Mouse (Mus musculus) neural tube, embryonic 13.5 days (tissue): Measurements from ENCODE around the gene Srbd1. TPM values are rescaled to one million over a fixed set of nuclear protein-coding genes. Genes with fewer than 3 reads are reported as not detected.

Experiments used
- ATAC-seq: fragments of 200-750 bp; cut with Nextera tagmentation; 2 replicates; pipeline ENCODE4 v1.8.0; 2017; ENCODE audit warnings: low read depth, mild to moderate bottlenecking, moderate TSS enrichment, moderate library complexity
- H3K27ac ChIP-seq: fragments of 300-500 bp; sonication (generic); replicated peaks from 2 replicates; pipeline ENCODE4 v1.5.1; 2015; ENCODE audit warnings: moderate library complexity, mild to moderate bottlenecking, inconsistent platforms
- H3K27me3 ChIP-seq: fragments of 300-500 bp; sonication (generic); 2 replicates; pipeline ENCODE4 v1.6.1; 2015; ENCODE audit warnings: mild to moderate bottlenecking, inconsistent platforms
- H3K36me3 ChIP-seq: fragments of 300-500 bp; sonication (generic); 2 replicates; pipeline ENCODE4 v1.6.1; 2015; ENCODE audit warnings: mild to moderate bottlenecking, inconsistent platforms
- H3K4me1 ChIP-seq: fragments of 300-500 bp; sonication (generic); replicated peaks from 2 replicates; pipeline ENCODE4 v1.6.1; 2015; ENCODE audit warnings: inconsistent platforms
- H3K4me2 ChIP-seq: fragments of 300-500 bp; sonication (generic); 2 replicates; pipeline ENCODE4 v1.6.1; 2015; ENCODE audit warnings: inconsistent platforms, mild to moderate bottlenecking, moderate library complexity
- H3K4me3 ChIP-seq: fragments of 300-500 bp; sonication (generic); 2 replicates; pipeline ENCODE4 v1.5.1; 2015; ENCODE audit warnings: mild to moderate bottlenecking, inconsistent platforms
- H3K9ac ChIP-seq: fragments of 300-500 bp; sonication (generic); 2 replicates; pipeline ENCODE4 v1.6.1; 2015; ENCODE audit warnings: moderate library complexity, mild to moderate bottlenecking, inconsistent platforms
- H3K9me3 ChIP-seq: fragments of 300-500 bp; sonication (generic); 2 replicates; pipeline ENCODE4 v1.6.1; 2016; ENCODE audit warnings: inconsistent platforms
- WGBS: fragments of 180-500 bp; shearing (Covaris S2); methylation state at CpG from one replicate; pipeline ENCODE4 v1.1.7; 2015; 5-methylcytosine and 5-hydroxymethylcytosine counted together
- polyA plus RNA-seq: library from polyadenylated mRNA; unstranded; fragments of >200 nt; fragmentation: Nextera tagmentation; extraction: Ambion mirVana; gene quantifications from 2 replicates; pipeline ENCODE4 v1.2.1, GENCODE M21; 2015

Gene Srbd1
- polyA plus RNA-seq, 1 experiment from 2014 or later: 16.4 TPM

DNA sequence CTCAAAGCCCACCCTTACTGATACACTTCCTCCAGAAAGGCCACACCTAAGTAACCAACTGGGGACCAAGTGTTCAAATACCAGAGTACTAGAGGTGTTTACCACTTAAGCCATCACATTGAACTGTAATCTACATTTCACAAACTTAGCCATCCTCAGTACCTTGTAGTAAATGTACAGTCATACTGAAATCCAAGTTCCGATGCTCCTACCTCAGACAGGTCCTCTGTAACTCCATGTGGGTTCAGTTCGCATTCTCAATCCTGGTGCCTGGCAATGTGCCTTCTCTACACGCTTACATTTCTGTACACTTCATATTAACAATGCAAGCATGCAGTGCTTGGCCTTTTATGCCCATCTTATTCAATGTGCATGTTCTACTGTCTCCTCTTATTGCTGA lies 77.5 kb downstream of the Srbd1 start:
- no peak overlapping the region for H3K4me3 ChIP-seq
- ATAC-seq: no peak
- H3K4me2 ChIP-seq: no peak overlapping the region
- H3K4me1 ChIP-seq: no peaks in the 10 kb centered on the region
- no peaks in the 10 kb centered on the region for H3K9me3 ChIP-seq
- H3K27ac ChIP-seq: no peak overlapping the region
- 94% methylated on average over 3 of the region's 3 CpGs for WGBS
- no peaks in the 10 kb centered on the region for H3K36me3 ChIP-seq
- H3K9ac ChIP-seq: no peak overlapping the region
- no peaks in the 10 kb centered on the region for H3K27me3 ChIP-seq

DNA sequence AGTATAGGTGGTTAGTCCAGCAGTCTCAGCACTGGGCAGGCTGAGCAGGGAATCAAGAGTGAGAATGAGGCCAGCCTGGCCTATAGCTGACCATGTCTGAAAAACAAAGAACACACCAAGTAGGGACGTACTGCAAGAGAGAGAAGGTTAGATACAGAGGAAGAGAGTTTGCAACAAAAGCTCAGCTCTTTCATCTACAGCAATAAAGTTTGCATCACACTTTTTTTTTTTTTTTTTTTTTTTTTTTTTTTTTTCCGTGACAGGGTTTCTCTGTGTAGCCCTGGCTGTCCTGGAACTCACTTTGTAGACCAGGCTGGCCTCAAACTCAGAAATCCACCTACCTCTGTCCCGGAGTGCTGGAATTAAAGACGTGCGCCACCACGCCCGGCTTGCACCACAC lies 79.1 kb downstream of the Srbd1 start:
- H3K4me3 ChIP-seq: no peak overlapping the region
- H3K36me3 ChIP-seq: no peaks in the 10 kb centered on the region
- H3K4me1 ChIP-seq: no peaks in the 10 kb centered on the region
- no peak overlapping the region for H3K4me2 ChIP-seq
- no peak overlapping the region for H3K27ac ChIP-seq
- ATAC-seq: no peak
- no peaks in the 10 kb centered on the region for H3K9me3 ChIP-seq
- H3K27me3 ChIP-seq: no peaks in the 10 kb centered on the region
- 88% methylated on average over 6 of the region's 7 CpGs for WGBS
- H3K9ac ChIP-seq: no peak overlapping the region

DNA sequence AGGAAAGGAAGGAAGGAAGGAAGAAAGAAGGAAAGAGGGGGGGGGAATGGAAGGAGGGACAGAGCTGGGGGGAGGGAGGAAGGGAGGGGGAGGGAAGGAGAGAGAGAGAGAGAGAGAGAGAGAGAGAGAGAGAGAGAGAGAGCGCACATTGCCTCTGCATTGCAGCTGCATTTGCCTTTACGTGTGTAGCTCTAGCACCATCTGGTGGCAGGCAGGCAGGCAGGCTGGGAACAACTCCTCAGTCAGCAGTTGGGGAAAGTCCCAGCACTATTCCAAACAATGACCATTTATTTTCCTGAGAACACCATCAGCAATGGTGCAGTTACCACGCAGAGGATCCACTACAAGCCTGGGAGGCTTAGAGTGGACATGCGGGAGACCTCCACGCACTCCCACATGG lies 81.5 kb downstream of the Srbd1 start:
- WGBS: 13% methylated on average over 5 of the region's 5 CpGs

DNA sequence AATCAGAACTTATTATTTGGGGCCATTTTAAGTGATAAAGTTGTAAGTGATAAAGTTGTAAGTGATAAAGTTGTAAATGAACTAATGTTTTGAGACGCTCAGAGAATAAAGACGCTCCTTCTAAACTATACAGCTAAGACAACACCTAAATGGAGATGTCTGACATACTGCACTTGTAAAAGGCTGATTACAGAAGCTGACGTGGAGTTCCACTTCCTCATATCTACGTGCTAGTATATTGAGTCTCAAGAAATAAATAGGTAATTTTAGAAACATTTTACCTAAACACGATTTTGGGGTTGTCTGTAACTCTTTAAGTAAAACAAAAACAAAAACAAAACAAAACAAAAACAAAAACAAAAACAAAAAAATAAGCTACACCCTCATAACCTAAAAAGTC lies 84.1 kb downstream of the Srbd1 start:
- 0 out of 2 replicates have a peak, but pooled peaks cover 7% of the 10 kb centered on the region for H3K9me3 ChIP-seq
- no peak for ATAC-seq
- H3K27me3 ChIP-seq: no peaks in the 10 kb centered on the region
- no peak overlapping the region for H3K27ac ChIP-seq
- no peak overlapping the region for H3K4me2 ChIP-seq
- H3K4me3 ChIP-seq: no peak overlapping the region
- no peak overlapping the region for H3K9ac ChIP-seq
- no peaks in the 10 kb centered on the region for H3K36me3 ChIP-seq
- WGBS: 88% methylated on average over 5 of the region's 5 CpGs
- no peaks in the 10 kb centered on the region for H3K4me1 ChIP-seq

More for the DNA sequence above, 81.5 kb downstream of the Srbd1 start:
- Histone ChIP-seq H3K27ac (no peak overlapping the region), H3K36me3 (no peaks in the 10 kb centered on the region), H3K27me3 (no peaks in the 10 kb centered on the region), H3K9me3 (0 out of 2 replicates have a peak, but pooled peaks cover 1% of the 10 kb centered on the region), H3K4me1 (no peaks in the 10 kb centered on the region), H3K9ac (no peak overlapping the region), H3K4me3 (no peak overlapping the region), H3K4me2 (no peak overlapping the region)
- 0 out of 2 replicates have a peak, but pooled peaks have one; percentile 56 for ATAC-seq

- no peak for ATAC-seq
- Histone ChIP-seq H3K4me1 (peaks cover 20% of the 10 kb centered on the region), H3K4me2 (no peak overlapping the region), H3K36me3 (no peaks in the 10 kb centered on the region), H3K27me3 (no peaks in the 10 kb centered on the region), H3K9ac (no peak overlapping the region), H3K9me3 (no peaks in the 10 kb centered on the region), H3K27ac (no peak overlapping the region), H3K4me3 (no peak overlapping the region)
- WGBS: 63% methylated on average over 13 of the region's 13 CpGs
These were observed 104.6 kb downstream of the Srbd1 start for GRCm38 (mm10) chr17:86040221-86040984.

DNA sequence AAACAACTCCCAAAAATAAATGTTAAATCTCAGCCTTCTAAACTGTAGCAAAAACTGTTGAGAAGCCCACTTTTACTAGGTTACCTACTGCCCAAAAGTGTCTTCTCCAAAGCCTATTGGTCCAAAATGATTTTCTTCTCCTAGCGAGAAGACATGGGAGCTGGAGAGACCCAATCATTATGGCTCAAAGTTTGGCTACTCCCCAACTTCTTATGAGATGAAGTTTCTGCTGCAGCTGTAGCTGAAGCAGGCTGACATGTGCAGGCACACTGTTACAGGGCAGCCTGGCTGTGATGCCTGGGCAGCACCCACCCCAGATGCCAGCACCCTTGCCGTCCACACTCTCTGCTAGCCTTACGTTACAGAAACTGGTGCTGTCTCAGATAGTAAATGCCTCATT lies 105.2 kb downstream of the Srbd1 start:
- Histone ChIP-seq H3K4me3 (no peak overlapping the region), H3K9ac (no peak overlapping the region), H3K36me3 (no peaks in the 10 kb centered on the region), H3K4me2 (no peak overlapping the region), H3K9me3 (no peaks in the 10 kb centered on the region), H3K27ac (no peak overlapping the region), H3K27me3 (no peaks in the 10 kb centered on the region), H3K4me1 (peaks cover 20% of the 10 kb centered on the region)
- 72% methylated on average over 3 of the region's 3 CpGs for whole genome bisulfite sequencing
- no peak for ATAC-seq

DNA sequence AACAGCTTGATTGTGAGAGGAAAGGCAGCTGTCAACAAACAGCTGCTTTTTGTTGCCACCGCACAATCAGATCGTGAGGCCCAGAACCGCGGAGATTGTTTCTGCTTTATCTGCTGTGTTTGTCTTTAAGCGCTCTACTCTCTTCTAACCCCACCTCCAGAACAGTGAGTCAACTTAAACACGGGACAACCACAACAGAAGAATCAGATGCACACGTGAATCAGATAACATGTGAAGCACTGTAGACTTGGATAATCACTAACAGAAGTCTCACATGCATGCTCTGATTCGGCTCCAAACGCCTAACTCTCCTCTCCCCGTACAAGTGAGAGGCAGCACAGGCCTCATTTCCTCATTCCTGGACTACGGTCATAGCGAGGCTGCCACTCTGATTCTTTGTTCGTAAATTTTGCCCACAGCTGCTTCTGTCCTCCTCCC lies 106.7 kb downstream of the Srbd1 start:
- Histone ChIP-seq H3K4me2 (no peak overlapping the region), H3K27ac (no peak overlapping the region), H3K4me3 (no peak overlapping the region), H3K27me3 (no peaks in the 10 kb centered on the region), H3K4me1 (peaks cover 20% of the 10 kb centered on the region), H3K9ac (no peak overlapping the region), H3K9me3 (no peaks in the 10 kb centered on the region), H3K36me3 (no peaks in the 10 kb centered on the region)
- 58% methylated on average over 13 of the region's 13 CpGs for WGBS
- no peak for ATAC-seq

DNA sequence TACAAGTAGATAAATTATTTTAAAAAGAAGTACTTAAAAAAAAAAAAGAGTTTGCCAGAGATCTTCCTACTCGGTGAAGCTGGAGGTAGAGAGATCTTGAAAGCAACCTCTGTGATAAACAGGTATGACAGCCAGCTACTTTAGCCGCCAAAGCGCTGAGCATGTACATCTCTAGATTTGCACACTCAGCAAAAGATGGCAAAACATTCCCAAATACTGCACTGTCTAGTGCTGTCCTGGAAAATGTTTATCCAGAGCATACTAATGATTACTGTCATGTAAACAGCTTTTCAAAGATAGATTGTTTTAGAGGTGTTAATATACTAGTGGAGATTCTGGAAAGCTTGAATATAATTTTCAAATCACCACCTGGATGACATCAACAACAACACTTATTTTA lies 109.4 kb downstream of the Srbd1 start:
- no peaks in the 10 kb centered on the region for H3K9me3 ChIP-seq
- no peak overlapping the region for H3K9ac ChIP-seq
- H3K27ac ChIP-seq: no peak overlapping the region
- H3K36me3 ChIP-seq: no peaks in the 10 kb centered on the region
- no peak overlapping the region for H3K4me2 ChIP-seq
- H3K27me3 ChIP-seq: no peaks in the 10 kb centered on the region
- no peak overlapping the region for H3K4me3 ChIP-seq
- WGBS: 92% methylated on average over 3 of the region's 3 CpGs
- H3K4me1 ChIP-seq: peaks cover 20% of the 10 kb centered on the region
- no peak for ATAC-seq

DNA sequence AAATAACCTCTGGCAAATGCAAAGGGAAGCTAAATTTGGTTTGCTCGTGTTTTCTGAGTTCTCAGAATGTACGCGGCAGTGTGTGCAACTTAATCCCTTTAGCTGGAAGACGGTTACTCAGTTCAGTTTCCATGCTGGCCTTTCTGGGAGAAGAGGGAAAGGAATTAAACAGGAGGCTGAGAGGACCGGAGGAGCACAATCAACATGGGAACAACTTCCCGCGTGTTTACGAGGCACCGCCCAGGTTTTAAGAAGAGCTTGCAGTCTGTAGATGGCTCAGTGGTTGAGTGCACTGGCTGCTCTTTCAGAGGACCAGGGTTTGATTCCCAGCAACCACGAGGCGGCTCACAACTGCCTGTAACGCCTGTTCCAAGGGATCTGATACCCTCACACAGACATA lies 109.8 kb downstream of the Srbd1 start:
- 87% methylated on average over 12 of the region's 12 CpGs for WGBS
- Histone ChIP-seq H3K9me3 (no peaks in the 10 kb centered on the region), H3K9ac (no peak overlapping the region), H3K27ac (no peak overlapping the region), H3K36me3 (no peaks in the 10 kb centered on the region), H3K4me1 (peaks cover 16% of the 10 kb centered on the region), H3K4me2 (no peak overlapping the region), H3K27me3 (no peaks in the 10 kb centered on the region), H3K4me3 (no peak overlapping the region)
- no peak for ATAC-seq

- Histone ChIP-seq H3K9ac (no peak overlapping the region), H3K36me3 (no peaks in the 10 kb centered on the region), H3K27ac (no peak overlapping the region), H3K4me3 (no peak overlapping the region), H3K4me1 (peaks cover 13% of the 10 kb centered on the region; the same call in 1 of the 2 replicates), H3K27me3 (no peaks in the 10 kb centered on the region), H3K4me2 (no peak overlapping the region), H3K9me3 (no peaks in the 10 kb centered on the region)
- 90% methylated on average over 6 of the region's 6 CpGs for WGBS
- ATAC-seq: no peak
These were observed 110.3 kb downstream of the Srbd1 start for GRCm38 (mm10) chr17:86034641-86035040.

- Histone ChIP-seq H3K4me1 (no peaks in the 10 kb centered on the region), H3K27ac (no peak overlapping the region), H3K9ac (no peak overlapping the region), H3K4me3 (no peak overlapping the region), H3K9me3 (no peaks in the 10 kb centered on the region), H3K36me3 (no peaks in the 10 kb centered on the region), H3K4me2 (no peak overlapping the region), H3K27me3 (no peaks in the 10 kb centered on the region)
- WGBS: 88% methylated on average over 3 of the region's 3 CpGs
- no peak for ATAC-seq
These were observed 112.8 kb downstream of the Srbd1 start for GRCm38 (mm10) chr17:86032113-86032714.

GRCm38 (mm10) chr17:86030016-86030415 lies 115.0 kb downstream of the Srbd1 start:
- H3K9ac ChIP-seq: no peak overlapping the region
- no peak overlapping the region for H3K4me2 ChIP-seq
- H3K27me3 ChIP-seq: no peaks in the 10 kb centered on the region
- no peaks in the 10 kb centered on the region for H3K9me3 ChIP-seq
- no peak for ATAC-seq
- H3K27ac ChIP-seq: no peak overlapping the region
- 72% methylated on average over 4 of the region's 4 CpGs for WGBS
- H3K36me3 ChIP-seq: no peaks in the 10 kb centered on the region
- H3K4me1 ChIP-seq: no peaks in the 10 kb centered on the region
- no peak overlapping the region for H3K4me3 ChIP-seq
